Mouse (Mus musculus) cerebellum, postnatal 14 days (tissue): ENCODE measurements around the gene Scn1b.

Experiments used
- DNase-seq, 2 experiments: peaks; one replicate each; pipeline ENCODE4 v3.0.0; 2021; ENCODE audit warnings: mixed read lengths in 2 of 2

Gene Scn1b

DNA sequence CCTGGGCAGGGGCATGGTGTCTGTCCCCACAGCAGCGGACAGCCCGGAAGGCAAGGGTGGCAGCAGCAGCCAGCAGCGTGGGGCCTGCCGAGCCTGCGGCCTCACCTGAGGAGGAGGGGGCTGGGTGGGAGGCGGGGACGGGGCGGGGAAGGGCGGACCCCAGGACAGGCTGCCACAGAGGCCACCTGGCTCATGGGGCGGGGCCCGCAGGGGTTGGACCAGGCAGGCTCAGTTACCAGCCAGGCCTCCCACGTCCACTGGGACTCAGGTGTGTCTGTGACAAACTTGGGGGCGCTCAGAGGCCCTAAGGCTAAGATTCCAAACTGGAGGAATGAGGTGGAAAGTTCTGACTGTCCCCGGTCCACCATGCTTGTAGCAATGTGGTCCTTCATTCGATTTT, 11.6 kb downstream of the Scn1b start, which contains the start of gene Hpn:
TSS of gene Hpn (minus strand) at position 109 of the 400 bp plus-strand sequence.
- peak in 1 of 2 experiments; percentile 33 for DNase-seq

DNA sequence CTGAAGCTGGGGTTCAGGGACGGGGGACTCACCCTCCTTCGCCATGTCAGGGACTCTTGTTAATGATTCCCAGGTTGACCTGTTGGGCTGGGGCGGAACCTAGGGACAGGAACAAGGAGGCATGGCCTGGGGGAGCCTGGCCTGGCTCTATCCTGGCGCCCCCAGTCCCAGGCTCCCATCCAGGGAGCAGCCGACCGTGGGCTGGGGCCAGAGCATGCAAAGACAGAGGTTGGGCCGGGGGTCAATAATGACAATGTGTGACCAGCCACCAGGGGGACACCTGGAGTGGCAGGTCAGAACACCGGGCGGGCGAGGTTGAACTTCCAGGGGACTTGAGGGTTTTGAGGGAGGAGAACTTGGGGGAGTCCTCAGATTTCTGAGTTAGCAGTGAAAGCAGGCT, 12.2 kb downstream of the Scn1b start:
- DNase-seq: peak in 1 of 2 experiments; percentile 30

DNA sequence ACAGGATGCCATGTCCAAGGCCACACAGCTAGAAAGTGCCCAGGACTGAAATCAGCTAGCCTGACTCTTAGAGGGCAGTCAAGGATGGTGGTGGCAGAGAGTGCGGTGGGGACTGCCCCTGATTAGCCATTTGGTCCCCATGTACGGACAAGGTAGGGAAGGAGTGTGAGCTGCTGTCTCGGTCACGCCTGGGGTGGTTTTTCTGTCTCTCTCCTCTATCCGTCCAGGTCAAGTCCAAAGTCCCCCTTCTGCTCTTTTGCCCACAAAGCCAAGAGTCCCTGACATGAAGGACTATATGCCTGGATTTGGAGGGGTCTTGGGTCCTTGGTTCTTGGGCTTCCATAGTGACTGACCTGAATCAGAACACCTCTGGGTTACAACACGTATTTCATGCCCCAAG, 13.0 kb downstream of the Scn1b start:
- no peak for DNase-seq

DNA sequence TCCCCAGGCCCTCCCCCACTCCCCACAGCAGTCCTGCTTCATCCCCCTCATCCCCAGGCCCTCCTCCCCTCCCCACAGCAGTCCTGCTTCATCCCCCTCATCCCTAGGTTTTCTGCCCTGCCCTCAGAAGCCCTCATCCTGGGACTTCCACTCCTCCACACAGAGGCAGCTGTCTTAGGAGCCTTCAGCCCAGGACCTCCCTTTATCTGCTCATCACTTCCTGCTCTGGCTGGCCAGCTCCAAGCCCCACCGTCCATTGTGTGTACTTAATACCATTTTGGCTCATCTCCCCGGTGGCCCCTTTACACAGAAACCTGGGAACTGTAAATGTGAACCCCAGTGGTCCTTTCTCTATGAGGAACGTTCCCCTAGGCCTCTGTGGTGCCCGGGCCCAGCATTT, 14.8 kb downstream of the Scn1b start:
- no peak for DNase-seq

DNA sequence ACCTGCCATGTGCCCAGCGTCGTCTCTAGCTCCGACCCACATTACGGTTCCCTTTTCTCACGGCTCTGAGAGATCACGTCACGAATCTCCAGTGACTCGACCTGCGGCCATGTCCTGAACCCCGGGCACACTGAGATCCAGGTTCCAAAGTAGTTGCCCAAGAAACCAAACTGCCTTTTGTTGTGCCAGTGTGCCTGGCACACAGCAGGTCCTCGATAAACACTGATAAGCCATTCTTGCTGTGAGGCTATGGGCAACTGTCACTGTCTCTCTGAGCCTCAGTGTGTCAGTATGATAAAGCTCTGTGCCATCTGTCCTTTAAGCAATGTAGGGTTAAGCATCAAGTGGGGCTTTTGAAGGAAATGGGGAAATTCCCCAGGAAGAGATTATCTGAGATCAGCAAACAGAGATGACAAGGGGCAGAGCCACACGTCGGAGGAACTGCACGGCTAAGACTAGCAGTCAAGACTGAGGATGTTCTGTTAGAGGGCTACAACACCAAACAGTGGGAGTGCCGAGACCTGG, 15.9 kb downstream of the Scn1b start:
- no peak for DNase-seq

DNA sequence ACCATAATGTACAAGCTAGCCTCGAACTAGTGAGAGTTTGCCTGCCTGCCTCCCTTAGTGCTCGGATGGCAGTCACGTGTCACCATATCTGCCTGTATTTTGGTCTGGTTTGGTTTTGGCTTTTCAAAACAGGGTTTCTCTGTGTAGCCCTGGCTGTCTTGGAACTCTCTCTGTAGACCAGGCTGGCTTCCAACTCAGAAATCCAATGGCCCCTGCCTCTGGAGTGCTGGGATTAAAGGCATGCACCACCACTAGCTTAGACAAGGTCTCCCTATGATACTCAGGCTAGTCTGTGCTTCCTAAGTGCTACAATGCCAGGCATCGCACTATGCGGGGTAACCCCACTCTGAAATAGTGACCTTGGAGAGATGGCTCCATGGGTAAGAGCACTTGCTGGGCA, 17.0 kb downstream of the Scn1b start:
- DNase-seq: no peak

DNA sequence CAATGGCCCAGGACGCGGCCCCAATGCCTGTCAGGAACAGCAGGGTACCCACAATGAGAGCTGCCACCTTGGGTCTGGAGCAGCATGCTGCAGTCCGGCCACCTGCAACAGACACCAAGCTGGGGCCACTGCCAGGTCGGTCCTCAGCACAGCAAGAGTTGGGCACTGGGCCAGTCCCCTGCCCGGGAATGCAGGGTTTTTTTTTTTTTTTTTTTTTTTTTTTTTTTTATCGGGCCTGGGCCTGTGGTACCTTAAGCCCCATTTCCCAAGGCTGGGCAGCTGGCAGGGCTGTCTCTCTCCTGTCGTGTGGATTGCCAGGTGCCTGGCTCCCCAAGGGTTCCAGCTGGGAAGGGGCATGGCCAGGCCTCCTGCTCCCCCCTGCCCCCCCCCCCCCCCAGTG, 17.7 kb downstream of the Scn1b start:
- DNase-seq: peak; percentile 62 to 73

DNA sequence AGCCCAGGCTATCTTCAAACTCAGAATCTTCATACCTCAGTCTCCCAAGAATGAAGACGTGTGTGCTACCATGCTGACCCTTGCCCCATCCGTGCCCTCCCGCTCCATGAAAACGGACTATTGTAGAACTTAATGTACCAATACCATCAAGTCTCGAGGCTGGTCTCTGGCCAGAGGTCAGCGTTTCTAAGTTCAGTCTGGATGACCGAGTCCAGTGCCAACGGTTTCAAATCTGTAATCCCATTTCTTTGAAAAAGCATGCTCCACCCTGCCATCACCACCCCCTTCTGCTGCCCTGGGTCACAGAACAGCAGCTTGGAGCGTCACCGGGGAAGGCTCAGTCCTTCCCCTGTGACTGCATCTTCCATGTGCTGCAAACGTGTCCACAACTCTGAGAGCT, 19.0 kb downstream of the Scn1b start:
- no peak for DNase-seq

DNA sequence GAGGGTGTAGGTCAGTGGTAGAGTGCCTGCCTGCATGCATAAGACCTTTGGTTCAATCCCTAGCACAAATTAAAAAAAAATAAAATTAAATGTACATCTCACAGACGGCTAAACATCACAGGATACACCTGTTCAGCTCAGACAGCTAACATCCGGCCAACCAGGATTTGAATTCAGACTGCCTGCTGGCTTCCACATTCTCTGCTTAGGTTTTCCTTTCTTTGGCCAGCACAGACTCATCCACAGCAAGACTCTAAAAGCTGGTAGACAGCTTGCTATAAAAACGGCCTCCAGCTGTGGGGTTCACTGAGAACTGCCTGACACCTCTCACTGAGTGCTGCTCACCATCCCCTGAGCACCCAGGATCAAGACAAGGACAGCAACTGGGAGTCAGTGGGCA, 20.6 kb downstream of the Scn1b start:
- DNase-seq: no peak

DNA sequence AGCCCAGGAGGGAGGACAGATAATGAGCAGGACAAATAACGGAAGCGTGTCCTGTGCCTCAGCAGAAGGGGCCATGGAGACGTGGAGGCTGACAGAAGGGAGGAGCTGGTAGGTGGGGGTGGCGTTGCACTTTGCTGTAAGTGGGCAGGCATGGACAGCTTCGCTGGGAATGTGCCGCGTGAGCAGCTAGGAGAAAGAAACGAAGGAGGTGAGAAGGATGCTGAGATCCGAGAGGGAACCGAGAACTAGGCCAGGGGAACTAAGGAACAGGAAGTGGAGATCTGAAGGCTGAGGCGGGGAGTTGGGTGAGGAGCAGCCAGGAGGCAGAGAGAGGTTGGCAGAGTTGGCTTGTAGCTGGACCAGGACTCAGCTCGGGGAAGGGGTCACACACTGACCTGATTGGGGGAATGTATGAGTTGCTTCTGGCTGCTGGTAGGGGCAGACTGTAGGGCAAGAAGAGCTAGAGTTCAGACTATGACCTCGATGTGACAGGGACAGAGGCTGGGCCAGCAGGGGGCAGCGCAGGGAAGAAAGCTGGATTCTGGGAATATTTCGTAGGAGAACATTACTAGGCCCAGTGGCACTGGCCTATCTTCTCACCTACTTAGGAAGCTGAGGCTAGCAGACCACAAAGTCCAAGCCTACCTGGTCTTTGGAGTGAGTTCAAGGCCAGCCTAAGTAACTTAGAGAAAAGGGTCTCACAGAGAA, 21.6 kb downstream of the Scn1b start:
- peak; percentile 66 to 79 for DNase-seq

DNA sequence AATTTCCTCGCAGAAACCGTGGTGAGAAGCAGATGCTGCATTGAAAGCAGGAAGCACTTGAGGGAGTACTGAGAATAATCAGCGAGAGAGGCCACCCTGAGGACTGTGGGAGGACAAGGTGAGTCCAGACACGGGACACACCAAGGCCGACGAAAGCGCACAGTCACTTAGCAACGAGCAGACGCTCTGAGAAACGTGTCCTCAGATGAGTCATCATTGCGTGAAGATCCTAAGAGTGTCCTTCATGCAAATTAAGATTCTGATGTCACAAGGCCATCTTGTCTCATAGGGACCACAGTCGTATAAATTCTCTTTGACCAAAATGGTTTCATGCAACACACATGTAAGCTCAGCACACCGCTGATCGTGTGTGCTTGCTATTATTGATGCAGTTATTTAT, 26.0 kb downstream of the Scn1b start:
- DNase-seq: no peak

DNA sequence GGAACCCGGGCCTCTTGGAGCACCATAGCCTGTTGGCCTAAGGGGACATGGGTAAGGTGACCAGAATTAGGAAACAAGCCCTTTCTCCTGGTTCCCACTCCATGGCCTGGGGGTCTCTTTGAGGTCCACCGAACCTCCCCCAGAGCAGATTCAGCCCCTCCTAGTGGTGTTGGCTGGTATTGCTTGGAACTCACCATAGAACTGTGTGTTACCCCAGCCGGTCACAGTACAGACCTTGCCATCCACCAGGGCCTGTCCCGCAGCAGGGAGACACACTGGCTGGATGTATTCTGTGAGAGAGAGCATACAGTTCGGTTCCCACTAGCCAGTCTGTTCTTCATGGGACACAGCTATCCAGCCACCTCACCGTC, 27.2 kb downstream of the Scn1b start:
- DNase-seq: peak in 1 of 2 experiments; percentile 51

DNA sequence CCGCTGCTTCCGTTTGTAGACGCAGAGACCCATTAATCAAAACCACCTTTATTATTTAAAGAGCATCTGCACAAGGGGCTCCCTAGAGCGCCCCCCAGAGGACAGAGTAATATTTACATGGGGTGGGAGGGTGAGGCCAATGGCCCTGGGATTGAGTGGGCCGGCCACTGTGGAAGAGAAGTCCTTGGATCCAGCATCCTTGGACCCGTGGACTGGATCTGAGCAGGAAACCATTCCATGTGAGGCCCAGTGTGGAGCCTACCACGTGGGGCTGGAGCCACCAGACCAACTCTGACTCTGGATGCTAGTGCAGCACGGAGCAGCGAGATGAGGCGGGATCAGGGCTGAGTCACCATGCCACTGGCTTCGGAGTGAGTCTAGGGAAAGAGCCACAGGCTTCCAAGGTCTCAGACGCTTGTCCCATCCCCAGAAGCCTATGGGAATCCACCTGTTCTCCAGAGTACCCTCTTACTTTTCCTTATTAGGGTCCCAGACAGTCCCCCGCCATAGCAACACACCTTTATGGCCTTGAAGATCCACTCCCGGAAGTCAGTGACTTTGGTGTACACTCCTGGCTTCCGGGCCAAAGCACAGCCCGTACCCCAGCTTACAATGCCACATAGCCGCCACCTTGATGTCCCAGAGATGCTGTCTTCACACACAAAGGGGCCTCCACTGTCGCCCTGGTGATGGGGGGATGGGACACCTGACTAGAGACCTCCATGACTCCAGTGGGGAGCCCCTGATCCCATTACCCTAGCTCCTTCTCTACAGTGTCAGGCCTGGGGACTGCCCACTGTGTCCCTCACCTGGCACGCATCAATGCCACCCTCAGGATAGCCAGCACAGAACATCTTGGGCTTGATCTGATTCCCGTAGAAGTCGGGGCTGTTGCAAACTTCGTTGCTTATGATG, 27.8 kb downstream of the Scn1b start:
- DNase-seq: peak in 1 of 2 experiments; percentile 56

DNA sequence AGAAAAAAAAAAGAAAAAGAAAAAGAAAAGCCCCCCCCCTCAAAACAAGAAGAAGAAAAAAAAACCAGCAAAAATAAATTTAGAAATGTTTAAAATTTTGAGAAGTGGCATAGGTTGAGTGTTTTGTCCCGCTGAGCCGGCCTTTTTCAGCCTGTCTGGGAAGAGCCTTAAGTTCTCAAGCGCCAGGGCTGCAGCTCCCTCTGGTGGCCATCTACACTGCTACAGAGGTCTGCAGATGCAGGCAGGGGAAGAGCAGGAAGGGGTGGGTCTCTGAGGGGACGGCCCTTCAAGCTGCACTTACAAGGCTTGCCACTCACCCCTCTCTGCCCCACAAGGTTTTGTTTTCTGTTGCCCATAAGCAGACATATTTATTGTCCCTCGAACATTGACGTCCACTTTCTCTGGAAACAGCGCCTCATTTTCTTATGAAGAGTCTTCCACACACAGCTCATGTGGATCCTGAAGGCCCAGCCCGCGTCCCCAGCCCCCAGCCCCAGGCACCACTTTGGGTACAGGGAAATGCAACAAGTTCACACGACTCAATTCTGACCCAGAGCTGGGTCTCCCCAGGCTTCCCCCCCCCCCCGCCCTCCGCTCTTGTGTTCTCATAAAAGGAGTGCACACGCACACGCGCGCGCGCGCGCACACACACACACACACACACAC, 29.1 kb downstream of the Scn1b start:
- peak; percentile 95 to 97 for DNase-seq

DNA sequence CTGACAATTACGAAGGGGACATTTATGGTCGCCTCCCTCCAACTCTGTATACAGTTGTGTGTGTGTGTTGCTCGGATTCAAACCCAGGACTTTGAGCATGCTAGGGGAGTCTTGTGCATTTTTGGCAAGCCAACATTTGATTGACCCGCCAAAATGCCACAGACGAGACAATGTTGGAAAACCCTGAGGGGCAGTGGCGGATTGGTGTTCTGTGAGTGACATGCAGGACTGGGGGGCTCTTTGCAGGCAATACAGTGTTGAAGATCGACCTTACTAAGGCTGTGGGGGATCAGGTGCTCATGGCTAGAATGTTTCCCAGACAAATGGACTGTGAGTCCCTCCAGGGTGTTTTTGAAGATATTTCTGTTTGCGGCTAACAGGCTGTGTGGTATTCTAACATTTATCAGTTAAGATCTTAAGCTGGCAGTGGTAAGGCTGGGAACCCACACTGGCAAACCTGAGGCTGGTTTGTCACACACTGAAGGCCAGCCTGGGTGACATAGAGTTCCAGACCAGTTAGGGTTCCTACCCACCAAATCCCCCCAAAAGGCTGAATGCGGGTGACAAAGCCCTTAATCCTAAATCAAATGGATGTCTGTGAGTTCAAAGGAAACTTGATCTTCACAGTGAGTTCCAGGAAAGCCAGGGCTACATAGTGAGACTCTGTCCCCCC, 29.8 kb downstream of the Scn1b start:
- DNase-seq: no peak

DNA sequence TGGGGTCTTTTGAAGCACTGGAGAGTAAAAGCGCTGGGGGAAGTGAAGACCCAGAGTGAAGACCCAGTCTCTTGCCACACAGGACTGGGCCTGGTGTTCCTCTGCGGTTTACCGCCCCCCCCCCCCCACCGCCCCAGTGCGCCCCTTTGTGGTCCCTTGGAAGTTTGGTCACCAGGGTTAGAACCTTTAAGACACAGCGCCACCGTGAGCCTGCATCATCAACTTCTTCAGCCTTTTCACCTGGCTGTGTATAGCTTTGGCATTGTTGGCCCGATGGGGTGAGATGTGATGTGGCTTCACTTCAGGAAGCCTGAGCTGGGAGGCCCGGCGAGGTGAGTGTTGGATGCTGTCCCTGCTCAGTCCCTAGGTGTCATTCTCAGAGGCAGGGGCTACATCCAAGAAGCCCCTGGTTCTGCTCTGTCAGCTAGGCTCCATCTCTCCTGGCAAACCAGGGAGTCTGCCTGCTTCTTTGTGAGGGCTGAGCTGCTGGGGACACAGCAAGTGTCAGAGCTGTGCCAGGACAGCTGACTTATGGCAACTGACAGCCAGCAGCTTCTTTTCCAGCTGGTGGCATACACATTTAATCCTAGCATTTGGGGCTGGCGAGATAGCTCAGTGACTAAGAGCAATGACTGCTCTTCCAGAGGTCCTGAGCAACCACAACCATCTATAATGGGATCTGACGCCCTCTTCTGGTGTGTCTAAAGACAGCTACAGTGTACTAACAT, 31.9 kb downstream of the Scn1b start:
- DNase-seq: peak; percentile 61 to 72

DNA sequence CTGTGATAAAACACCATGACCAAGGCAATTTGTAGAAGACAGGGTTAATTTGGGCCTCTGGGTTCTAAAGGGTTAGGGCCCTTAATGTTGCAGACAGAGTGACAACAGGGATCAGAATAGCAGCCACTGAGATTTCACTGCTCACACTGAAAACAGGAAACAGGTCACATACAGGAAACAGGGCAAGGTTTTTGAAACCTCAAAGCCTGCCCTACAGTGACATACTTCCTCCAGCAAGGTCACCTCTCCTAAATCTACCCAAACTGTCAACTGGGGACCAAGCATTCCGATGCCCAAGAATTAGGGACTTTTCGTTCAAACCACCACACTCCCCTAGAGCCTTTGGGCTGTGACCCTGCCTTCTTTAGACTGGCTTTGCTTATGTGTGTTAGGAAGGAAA, 37.1 kb downstream of the Scn1b start:
- no peak for DNase-seq

DNA sequence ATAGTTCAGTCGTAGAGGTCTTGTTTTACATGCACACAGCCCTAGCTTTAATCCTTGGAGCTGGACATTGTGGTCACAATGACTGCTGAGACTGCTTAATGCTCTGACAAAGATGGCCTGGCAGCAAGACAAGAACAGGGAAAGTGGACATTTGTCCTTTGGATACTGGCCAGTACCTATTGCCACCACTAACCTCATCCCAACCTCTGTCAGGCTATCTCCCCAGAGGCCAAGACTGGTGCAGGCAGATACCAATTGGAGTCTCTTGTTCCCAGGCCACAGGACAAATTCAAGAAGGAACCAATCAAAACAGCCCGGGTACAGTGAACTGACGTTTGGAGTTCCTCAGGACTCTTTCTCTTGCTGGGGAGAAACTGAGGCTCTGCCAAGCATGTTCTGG, 38.6 kb downstream of the Scn1b start:
- no peak for DNase-seq

DNA sequence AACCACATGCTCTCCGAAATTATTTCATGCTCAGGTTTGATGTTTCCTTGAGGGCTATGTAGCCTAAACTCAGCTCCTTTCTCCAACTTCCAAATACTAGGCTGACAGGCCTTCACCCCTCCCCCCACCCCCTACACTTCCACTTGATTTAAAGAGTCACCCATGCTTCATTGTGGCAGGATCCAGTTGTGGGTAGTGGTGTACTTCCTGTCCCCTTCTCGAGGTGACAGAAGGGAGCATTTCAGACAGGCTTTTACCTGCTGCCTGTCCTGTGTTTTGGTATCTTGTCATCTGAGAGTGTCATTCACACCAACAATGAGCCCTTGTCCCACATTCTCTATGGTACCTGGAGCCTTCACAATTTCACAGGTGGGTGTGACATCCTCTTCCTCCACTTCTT, 39.5 kb downstream of the Scn1b start:
- no peak for DNase-seq

DNA sequence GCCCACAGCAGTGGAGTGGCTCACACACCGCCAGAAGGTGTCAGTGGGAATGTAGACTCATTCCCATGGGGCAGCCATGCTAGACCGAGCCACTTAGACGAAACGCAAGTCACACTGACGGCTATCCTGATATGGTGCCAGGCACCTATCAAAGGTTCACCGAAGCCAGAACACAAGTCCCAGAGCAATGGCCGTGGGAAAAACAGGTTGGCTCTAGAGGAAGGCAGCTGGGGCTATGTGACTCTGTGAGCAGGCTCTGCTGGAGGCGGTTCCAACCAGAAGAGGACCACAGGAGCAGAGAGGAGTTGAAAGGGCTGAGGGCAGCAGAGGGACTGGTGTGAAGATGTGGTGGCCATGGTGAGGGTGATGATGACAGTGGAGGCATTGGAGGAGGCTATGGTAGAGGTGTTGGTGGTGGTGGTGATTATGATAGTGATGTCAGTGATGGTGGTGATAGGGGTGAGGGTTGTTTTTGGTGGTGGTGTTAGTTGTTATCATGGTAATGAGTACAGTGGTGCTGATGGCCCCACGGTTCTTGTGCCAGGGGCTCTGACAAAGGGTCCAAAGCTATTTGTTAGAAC, 40.5 kb downstream of the Scn1b start:
- DNase-seq: no peak

DNA sequence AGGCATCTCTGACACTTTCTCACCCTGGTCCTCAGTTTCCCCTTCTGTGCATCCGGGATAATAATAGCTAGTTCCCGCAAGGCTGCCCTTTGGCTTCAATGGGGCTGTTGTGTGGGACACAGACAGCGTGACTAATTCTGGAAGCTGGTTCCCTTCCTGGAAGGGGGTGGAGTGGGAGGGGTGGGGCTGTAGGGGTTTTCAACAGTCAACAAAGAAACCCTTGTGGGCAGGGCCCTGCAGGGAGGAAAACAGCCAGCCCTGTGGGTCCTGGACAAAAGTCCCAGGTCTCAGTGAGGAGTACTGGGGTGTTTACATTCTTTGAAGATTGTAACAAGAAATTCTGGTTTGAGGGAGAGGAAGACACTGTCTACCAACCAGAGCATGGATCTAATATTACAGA, 41.6 kb downstream of the Scn1b start:
- DNase-seq: no peak

DNA sequence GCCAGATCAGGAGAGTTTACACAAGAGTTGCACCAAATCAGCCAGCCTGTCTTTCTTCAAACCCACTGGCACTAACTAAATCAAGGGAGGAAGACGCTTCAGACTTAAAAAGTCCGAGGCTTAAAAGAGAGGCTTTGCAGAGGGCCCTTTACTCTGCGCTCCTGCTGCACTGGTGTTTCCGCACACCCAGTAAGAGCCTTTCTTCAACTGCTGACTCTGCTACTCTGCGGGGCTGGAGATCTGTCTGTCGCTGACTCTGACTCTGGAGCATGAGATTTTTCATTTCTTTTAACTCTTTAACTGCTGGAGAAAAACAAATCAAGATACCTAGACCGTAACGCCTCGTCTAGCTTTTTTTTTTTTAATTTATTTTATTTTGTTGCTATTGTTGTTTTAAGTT, 42.7 kb downstream of the Scn1b start:
- DNase-seq: no peak
